Mouse (Mus musculus) forebrain, embryonic 10.5 days (tissue): Measurements from ENCODE around the gene Grid2. TPM values are rescaled to one million over a fixed set of nuclear protein-coding genes. Genes with fewer than 3 reads are reported as not detected.

Source experiments
- DNase-seq: peaks from one replicate; pipeline ENCODE4 v3.0.0-alpha.2; 2017; ENCODE audit warnings: low spot score; ENCODE audit errors: extremely low spot score
- H3K27ac ChIP-seq: fragments of 300-500 bp; sonication (generic); 2 replicates; pipeline ENCODE4 v1.5.1; 2016; ENCODE audit warnings: mild to moderate bottlenecking
- H3K27me3 ChIP-seq: fragments of 300-500 bp; sonication (generic); 2 replicates; pipeline ENCODE4 v1.6.1; 2016; ENCODE audit warnings: mild to moderate bottlenecking; ENCODE audit not compliant: poor library complexity, severe bottlenecking
- H3K36me3 ChIP-seq: fragments of 300-500 bp; sonication (generic); replicated peaks from 2 replicates; pipeline ENCODE4 v1.6.1; 2016; ENCODE audit warnings: mild to moderate bottlenecking, moderate library complexity
- H3K4me1 ChIP-seq: fragments of 300-500 bp; sonication (generic); 2 replicates; pipeline ENCODE4 v1.6.1; 2016
- H3K4me3 ChIP-seq: fragments of 300-500 bp; sonication (generic); 2 replicates; pipeline ENCODE4 v1.5.1; 2016; ENCODE audit warnings: mild to moderate bottlenecking, moderate library complexity
- H3K9me3 ChIP-seq: fragments of 300-500 bp; sonication (generic); 2 replicates; pipeline ENCODE4 v1.6.1; 2016; ENCODE audit warnings: mild to moderate bottlenecking, moderate library complexity
- WGBS: fragments of 180-500 bp; shearing (Covaris S2); methylation state at CpG from one replicate; pipeline ENCODE4 v1.1.7; 2016; 5-methylcytosine and 5-hydroxymethylcytosine counted together
- polyA plus RNA-seq: library from polyadenylated mRNA; unstranded; fragments of >200 nt; fragmentation: Nextera tagmentation; extraction: Ambion mirVana; gene quantifications from 2 replicates; pipeline ENCODE4 v1.2.1, GENCODE M21; 2016

The Grid2 gene
- polyA plus RNA-seq, 1 experiment from 2014 or later = 0.50 TPM

DNA sequence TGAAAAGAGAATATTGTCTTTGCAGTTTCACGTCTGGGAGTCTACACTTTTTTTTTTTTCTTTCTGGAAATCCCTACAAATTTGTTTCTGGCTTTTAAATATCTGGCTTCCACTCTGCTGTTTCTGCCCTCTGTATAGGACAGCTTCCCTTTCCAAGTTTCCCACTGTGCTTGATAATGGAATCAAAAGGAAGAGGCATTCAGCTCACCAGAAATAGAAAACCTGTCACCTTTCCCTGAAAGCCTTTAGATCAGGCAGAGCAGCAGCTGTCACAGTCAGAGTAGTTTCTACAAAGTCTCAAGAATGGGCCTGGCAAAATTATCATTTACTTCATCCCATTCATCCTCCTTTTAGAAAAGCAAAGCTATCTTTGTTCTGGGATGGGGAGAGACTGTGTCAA, 1042.0 kb downstream of the Grid2 start:
- Histone ChIP-seq H3K4me1 (no peaks in the 10 kb centered on the region), H3K27ac (no peak overlapping the region), H3K27me3 (no peaks in the 10 kb centered on the region), H3K36me3 (no peaks in the 10 kb centered on the region), H3K4me3 (no peak overlapping the region), H3K9me3 (no peaks in the 10 kb centered on the region)
- WGBS = 75% methylated on average over 1 of the region's 1 CpGs
- no peak for DNase-seq

DNA sequence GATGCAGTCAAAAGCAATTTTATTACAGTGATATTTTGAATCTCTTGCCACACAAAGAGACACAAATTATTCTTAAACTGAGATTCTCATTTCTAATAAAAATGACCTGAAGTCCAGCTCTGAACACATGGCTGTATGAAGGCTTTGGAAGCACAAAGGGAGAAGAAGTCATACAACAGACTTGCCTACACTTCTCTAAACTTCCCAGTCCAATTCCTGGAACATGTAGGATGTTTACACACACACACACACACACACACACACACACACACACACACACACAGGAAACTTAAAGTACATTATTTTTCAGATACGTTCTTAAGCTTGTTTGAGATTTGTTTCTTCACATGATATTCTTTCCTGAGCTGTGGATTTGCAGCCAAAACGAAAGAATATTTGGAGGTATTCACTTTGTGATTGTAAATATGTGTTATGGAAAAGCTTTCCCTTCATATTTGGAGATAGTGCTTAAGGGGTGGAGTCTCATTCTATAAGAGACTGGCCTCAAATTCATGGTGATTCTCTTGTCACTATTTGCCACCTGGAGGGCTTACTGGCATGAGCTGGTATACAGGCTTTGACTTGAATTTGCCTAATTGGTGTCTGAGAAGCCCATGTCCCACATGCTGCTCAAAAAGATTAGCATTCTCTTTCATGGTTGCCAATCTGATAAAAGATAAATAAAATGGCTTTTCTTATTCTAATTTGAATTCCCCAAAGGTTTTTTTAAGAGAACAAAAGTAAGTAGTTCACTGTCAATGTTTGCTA, 1049.2 kb downstream of the Grid2 start:
- Histone ChIP-seq H3K36me3 (no peaks in the 10 kb centered on the region), H3K4me3 (no peak overlapping the region), H3K4me1 (peaks cover 3% of the 10 kb centered on the region; the same call in 1 of the 2 replicates), H3K9me3 (no peaks in the 10 kb centered on the region), H3K27me3 (no peaks in the 10 kb centered on the region), H3K27ac (no peak overlapping the region)
- no peak for DNase-seq
- WGBS = 86% methylated on average over 2 of the region's 2 CpGs

DNA sequence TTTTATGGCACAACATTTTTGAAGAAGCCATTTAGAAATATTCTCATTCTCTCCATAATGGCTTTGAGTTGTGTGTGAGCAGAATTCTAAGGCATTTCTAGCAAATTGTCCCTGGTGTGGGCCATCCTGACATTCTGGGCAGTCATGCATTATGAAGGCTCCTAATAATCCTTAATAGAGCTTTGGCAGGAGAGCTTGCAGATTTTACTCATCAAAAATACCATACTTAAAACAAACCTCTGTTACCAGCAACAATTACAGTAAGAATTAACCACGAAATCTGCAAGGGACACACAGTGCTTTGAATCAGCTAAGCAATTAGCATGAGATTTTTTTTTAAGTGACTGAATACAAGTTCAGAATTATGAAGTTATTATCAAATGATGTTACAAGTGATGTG, 1053.0 kb downstream of the Grid2 start:
- no peaks in the 10 kb centered on the region for H3K9me3 ChIP-seq
- H3K4me1 ChIP-seq = peaks cover 3% of the 10 kb centered on the region; the same call in 1 of the 2 replicates
- no peak overlapping the region for H3K4me3 ChIP-seq
- H3K27me3 ChIP-seq = no peaks in the 10 kb centered on the region
- no peak overlapping the region for H3K27ac ChIP-seq
- no peak for DNase-seq
- no peaks in the 10 kb centered on the region for H3K36me3 ChIP-seq
- 86% methylated on average over 1 of the region's 1 CpGs for WGBS

DNA sequence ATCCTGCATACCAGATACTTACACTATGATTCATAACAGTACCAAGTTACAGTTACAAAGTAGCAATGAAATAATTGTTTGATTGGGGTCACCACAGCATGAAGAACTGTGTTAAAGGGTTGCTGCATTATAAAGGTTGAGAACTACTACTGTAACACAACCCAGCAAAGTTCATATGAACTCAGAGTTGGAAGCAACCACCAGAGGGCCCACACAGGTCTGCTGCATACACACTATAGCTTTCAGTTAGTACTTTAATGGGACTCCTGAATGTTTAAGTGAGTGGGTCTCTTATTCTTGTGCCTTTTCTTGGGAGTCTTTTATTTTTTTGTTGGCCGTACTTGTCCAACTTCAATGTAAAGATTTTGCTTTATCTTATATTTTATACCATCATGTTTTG, 1057.5 kb downstream of the Grid2 start:
- Histone ChIP-seq H3K4me1 (no peaks in the 10 kb centered on the region), H3K9me3 (no peaks in the 10 kb centered on the region), H3K36me3 (no peaks in the 10 kb centered on the region), H3K4me3 (no peak overlapping the region), H3K27ac (no peak overlapping the region), H3K27me3 (no peaks in the 10 kb centered on the region)
- 97% methylated on average over 1 of the region's 1 CpGs for WGBS
- no peak for DNase-seq

DNA sequence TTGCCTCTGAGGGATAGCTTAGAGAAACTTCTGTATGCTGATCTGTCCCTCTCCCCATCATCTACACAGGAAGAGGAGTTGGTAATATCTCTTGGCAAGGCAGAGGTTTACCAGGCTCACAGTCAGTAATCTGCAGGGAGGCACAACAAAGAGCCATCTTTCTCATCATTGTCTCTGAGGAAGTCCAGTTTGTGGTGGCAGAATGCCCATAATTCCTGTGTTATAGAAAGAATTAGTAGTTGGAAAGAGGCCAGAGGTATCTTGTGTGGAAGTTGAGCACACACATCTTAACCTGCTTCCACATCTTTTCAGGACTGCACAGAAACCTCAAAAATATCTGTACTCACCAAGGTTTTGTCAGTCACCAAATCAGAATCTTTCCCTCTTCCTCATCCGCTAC, 1071.3 kb downstream of the Grid2 start:
- Histone ChIP-seq H3K4me1 (no peaks in the 10 kb centered on the region), H3K9me3 (no peaks in the 10 kb centered on the region), H3K27ac (no peak overlapping the region), H3K27me3 (no peaks in the 10 kb centered on the region), H3K4me3 (no peak overlapping the region), H3K36me3 (no peaks in the 10 kb centered on the region)
- no peak for DNase-seq
- 96% methylated on average over 1 of the region's 1 CpGs for WGBS

DNA sequence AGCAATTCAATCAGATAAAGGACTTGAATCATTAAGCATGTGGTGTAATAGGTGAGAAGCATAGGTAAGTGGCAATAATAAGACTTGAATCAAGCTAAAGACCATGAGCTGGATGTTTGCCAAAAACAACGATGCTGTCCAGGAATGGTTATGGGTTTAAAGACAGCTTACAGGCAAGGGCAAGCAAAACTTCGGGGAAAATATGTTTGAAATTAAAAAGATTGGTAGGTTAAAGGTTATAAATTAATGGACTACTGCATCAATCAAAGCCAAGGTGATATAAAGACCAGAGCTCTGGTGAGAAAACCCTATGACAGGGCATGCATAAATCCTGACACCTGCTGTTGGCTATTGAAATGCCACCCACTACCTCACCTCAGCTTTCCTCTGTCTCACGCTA, 1072.2 kb downstream of the Grid2 start:
- no peaks in the 10 kb centered on the region for H3K27me3 ChIP-seq
- no peak overlapping the region for H3K4me3 ChIP-seq
- H3K36me3 ChIP-seq = no peaks in the 10 kb centered on the region
- no peak for DNase-seq
- WGBS = 82% methylated on average over 3 of the region's 3 CpGs
- no peaks in the 10 kb centered on the region for H3K9me3 ChIP-seq
- no peaks in the 10 kb centered on the region for H3K4me1 ChIP-seq
- no peak overlapping the region for H3K27ac ChIP-seq

DNA sequence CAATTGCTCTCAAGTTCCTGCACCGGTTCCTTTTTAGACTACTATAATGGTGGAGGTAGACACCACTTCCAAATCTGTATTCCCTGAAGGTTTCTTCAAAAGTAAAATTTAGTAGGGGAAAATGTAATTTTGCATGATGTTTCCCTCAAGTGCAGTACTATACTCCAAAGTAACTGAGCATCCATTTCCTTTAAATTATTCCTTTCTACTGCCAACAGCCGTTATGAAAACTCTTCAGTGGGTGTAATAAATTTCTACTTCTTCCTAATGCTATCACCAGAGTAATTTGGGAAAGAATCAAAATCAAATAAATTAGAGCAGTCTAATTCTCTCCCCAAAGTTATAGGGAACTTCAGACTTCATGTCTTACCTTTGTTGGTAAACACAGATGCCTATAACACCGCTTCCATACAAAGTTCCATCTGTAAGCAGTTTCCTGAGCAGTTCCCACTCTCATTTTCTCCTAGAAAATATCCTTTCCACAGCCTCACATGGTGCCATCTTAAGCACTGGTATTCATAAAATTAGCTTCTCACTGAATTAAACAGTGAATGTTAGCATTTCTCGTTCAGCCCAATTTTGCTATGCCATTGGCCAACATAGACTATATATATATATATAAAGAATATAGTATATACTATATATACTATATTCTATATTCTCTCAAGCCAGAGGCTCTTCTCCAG, 1142.9 kb downstream of the Grid2 start:
- DNase-seq = no peak
- H3K27ac ChIP-seq = no peak overlapping the region

DNA sequence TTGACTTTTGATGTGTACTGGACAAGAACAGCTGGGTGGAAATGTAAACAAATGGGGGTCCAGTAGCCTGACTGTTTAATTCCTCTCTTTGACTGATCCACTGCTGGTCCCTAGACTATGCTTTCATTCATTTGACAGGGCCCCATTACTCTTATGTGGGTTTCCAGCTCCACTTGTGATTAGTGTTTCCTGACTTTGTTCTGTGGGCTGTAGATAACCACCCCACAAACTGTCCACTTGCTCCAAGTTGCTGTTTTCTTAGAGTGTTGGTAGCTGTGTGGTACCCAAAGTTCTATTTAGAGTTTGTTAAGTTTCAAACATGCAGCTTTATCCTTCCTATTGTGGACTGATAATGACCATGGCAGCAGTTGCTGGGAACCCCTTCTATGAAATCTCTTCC, 1172.0 kb downstream of the Grid2 start:
- no peak for DNase-seq
- H3K27me3 ChIP-seq = no peaks in the 10 kb centered on the region
- no peaks in the 10 kb centered on the region for H3K9me3 ChIP-seq
- H3K27ac ChIP-seq = no peak overlapping the region
- no peaks in the 10 kb centered on the region for H3K4me1 ChIP-seq
- H3K4me3 ChIP-seq = no peak overlapping the region
- no peaks in the 10 kb centered on the region for H3K36me3 ChIP-seq

More for the DNA sequence above, 1142.9 kb downstream of the Grid2 start:
- WGBS = 93% methylated on average over 4 of the region's 4 CpGs
- no peaks in the 10 kb centered on the region for H3K4me1 ChIP-seq
- H3K27me3 ChIP-seq = no peaks in the 10 kb centered on the region
- no peaks in the 10 kb centered on the region for H3K9me3 ChIP-seq
- no peak overlapping the region for H3K4me3 ChIP-seq
- no peaks in the 10 kb centered on the region for H3K36me3 ChIP-seq

DNA sequence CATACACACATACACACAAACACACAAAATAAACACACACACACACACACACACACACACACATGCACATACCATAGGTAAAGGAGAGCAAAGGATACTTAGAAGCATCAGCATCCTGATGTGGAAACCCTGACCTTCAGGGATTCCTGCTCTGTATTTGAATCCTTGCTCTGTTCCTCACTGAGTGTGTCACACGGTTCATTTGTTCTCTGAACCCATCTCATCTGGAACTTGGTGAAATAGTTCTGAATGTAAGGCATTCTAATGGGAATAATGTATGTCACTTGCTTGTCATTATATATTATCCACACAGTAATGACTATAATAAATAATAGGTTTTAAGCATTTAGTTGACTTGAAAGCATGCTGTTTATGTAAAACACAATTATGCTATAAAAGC, 1173.2 kb downstream of the Grid2 start:
- no peaks in the 10 kb centered on the region for H3K27me3 ChIP-seq
- DNase-seq = no peak
- H3K9me3 ChIP-seq = no peaks in the 10 kb centered on the region
- no peaks in the 10 kb centered on the region for H3K36me3 ChIP-seq
- WGBS = 95% methylated on average over 1 of the region's 1 CpGs
- no peak overlapping the region for H3K27ac ChIP-seq
- H3K4me3 ChIP-seq = no peak overlapping the region
- H3K4me1 ChIP-seq = no peaks in the 10 kb centered on the region

DNA sequence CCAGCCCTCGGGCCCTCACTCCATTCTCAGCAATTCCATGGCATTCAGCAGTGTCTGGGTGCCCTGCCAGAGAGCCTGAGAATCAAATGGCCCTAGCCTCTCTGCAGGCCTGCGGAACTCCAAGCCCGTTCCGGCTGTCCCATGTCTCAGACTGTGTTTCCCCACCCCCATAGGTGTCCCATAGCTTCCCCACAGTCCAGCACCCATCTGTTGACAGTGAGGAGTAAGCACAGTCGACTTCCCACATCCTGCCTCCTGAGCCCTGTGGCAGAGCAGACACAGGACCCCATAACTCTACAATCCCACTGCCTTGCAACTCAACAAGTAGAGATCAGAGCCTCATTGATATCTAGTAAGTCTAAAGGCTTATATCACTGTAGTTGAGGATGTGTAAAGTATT, 1192.5 kb downstream of the Grid2 start:
- Histone ChIP-seq H3K9me3 (no peaks in the 10 kb centered on the region), H3K27me3 (no peaks in the 10 kb centered on the region), H3K27ac (no peak overlapping the region), H3K36me3 (no peaks in the 10 kb centered on the region), H3K4me3 (no peak overlapping the region), H3K4me1 (no peaks in the 10 kb centered on the region)
- DNase-seq = no peak
- 89% methylated on average over 5 of the region's 5 CpGs for WGBS

DNA sequence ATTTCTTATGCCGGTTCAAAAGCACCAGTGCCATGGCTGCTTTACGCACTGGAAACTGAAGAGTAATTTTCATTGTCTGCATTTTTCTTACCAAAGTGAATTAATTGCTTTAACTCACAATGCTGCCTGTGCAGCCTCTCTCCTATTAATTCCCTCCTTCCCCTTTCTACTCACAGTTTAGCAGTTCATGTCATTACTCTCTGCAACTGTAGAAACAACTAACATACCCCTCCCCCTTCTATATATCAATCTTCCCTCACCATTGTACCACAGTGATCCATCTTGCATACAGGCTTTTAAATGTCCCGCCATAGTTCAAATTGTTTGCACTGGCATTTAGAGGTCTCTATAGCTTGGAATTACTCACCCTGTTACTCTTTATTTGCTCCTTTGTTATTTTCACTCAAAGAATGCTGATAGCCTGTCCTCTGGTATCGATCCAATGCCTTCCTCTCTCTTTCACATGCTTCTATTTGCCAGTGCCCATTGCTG, 1193.2 kb downstream of the Grid2 start:
- Histone ChIP-seq H3K36me3 (no peaks in the 10 kb centered on the region), H3K27ac (no peak overlapping the region), H3K4me3 (no peak overlapping the region), H3K9me3 (no peaks in the 10 kb centered on the region), H3K27me3 (no peaks in the 10 kb centered on the region), H3K4me1 (no peaks in the 10 kb centered on the region)
- WGBS = 86% methylated on average over 4 of the region's 4 CpGs
- DNase-seq = no peak

DNA sequence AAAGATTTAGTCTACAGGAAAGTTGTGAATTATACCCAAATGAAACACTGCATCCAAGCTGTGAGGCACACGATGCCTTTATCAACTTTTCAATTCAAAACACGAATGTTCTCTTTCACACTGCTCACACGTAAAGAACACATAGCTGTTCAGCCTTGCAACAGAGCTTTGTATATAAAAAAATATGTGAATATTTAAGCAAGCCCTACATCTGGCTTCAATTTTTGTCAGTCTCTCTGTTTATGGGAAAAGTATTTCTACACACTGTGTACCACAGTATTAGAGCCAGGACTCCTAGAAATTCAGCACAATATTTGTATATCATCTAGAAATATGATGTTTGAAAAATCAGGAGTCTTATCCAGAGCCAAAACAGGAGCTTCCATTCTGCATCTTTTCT, 1195.1 kb downstream of the Grid2 start:
- H3K27ac ChIP-seq = no peak overlapping the region
- no peaks in the 10 kb centered on the region for H3K9me3 ChIP-seq
- no peak for DNase-seq
- no peak overlapping the region for H3K4me3 ChIP-seq
- 92% methylated on average over 3 of the region's 3 CpGs for WGBS
- H3K27me3 ChIP-seq = no peaks in the 10 kb centered on the region
- H3K36me3 ChIP-seq = no peaks in the 10 kb centered on the region
- H3K4me1 ChIP-seq = no peaks in the 10 kb centered on the region

DNA sequence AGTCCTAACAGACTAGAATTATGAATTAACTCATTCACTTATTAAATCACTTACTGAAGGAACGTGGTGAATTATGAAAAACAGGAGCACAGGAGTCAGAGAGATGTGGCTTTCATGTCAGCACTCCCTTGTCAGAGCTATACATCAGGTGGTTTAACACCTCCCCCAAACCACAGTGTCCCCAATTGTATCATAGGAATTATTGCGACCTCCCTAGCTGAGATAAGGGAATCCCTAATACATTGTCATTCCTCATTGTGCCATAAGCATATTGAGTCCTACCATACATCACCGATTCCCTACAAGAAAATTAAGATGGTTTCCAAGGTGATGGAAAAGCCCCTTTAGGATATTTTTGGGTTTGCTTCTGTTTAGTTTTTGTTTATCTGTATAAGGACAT, 1224.2 kb downstream of the Grid2 start:
- H3K36me3 ChIP-seq = no peaks in the 10 kb centered on the region
- 91% methylated on average over 3 of the region's 3 CpGs for WGBS
- H3K4me1 ChIP-seq = no peaks in the 10 kb centered on the region
- no peak for DNase-seq
- H3K27ac ChIP-seq = no peak overlapping the region
- no peak overlapping the region for H3K4me3 ChIP-seq
- no peaks in the 10 kb centered on the region for H3K9me3 ChIP-seq
- H3K27me3 ChIP-seq = no peaks in the 10 kb centered on the region
